Mouse (Mus musculus): ENCODE measurements around the gene Syt13.

DNA sequence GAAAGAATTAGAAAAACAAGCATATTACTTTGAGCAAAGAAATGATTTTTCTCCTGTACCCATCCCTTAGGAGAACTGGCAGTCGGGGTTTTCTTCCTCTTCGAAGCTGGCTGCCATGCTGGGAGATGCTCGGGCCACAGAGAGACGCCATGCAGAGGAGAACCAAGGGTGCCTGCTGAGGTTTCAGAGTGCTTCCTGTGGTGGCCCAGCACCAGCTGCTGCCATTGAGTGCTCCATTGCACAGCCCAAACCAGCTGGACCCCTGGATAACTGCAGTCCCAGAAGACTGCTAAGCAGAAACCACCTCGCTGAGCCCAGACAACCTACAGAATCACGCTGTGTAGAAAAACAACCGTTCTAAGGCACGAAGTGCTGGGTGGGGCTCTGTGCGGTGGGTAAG is 1.6 kb upstream of the Syt13 start:
- TF ChIP-seq CTCF (IDR thresholded peaks at IDR 0.05; ENCODE audit: low read depth), result no peak
- TF ChIP-seq EP300 (IDR thresholded peaks at IDR 0.05; ENCODE audit: low read depth), result no peak

All from heart, postnatal 0 days (tissue).